Mouse (Mus musculus) cerebellum, adult 2 months (tissue): ENCODE data around the gene Itih5. TPM values are rescaled to one million over a fixed set of nuclear protein-coding genes. Genes with fewer than 3 reads are reported as not detected.

ENCODE experiments used
- DNase-seq, 2 experiments: peaks; one replicate each; pipeline ENCODE4 v3.0.0; 2021
- H3K27ac ChIP-seq: fragments of 200-500 bp; 2 replicates; pipeline ENCODE4 v1.5.1; 2012; ENCODE audit warnings: low read length, control low read depth, inconsistent platforms; ENCODE audit not compliant: insufficient read depth
- H3K27me3 ChIP-seq: fragments of 200-500 bp; 2 replicates; pipeline ENCODE4 v1.6.1; 2012; ENCODE audit warnings: inconsistent platforms, mild to moderate bottlenecking, low read length, moderate library complexity; ENCODE audit not compliant: control insufficient read depth, insufficient read depth
- H3K4me1 ChIP-seq: fragments of 200-500 bp; 2 replicates; pipeline ENCODE4 v1.6.1; 2011; ENCODE audit warnings: low read length; ENCODE audit not compliant: control insufficient read depth, insufficient read depth
- H3K4me3 ChIP-seq: fragments of 200-500 bp; replicated peaks from 2 replicates; pipeline ENCODE3; 2011; ENCODE audit warnings: mild to moderate bottlenecking, low read depth, low read length, control low read depth; ENCODE audit not compliant: insufficient read depth
- CTCF ChIP-seq: fragments of 200-500 bp; IDR thresholded peaks from 2 replicates; pipeline ENCODE4 v1.5.1; 2011; ENCODE audit warnings: low read depth, mild to moderate bottlenecking, control low read depth, low read length, moderate library complexity, borderline replicate concordance; ENCODE audit not compliant: insufficient read depth
- POLR2A ChIP-seq: fragments of 200-500 bp; IDR thresholded peaks from 2 replicates; pipeline ENCODE4 v1.6.1; 2011; ENCODE audit warnings: low read length, control low read depth, borderline replicate concordance; ENCODE audit not compliant: insufficient read depth
- WGBS: fragments of 180-500 bp; shearing (Covaris S2); methylation state at CpG from one replicate; pipeline ENCODE4 v1.1.7; 2018; 5-methylcytosine and 5-hydroxymethylcytosine counted together
- polyA plus RNA-seq: library from polyadenylated mRNA; depleted of rRNA; stranded (reverse); fragments of >200 nt; gene quantifications from 2 replicates; pipeline ENCODE4 v1.2.3, GENCODE M21; 2012

The Itih5 gene
- polyA plus RNA-seq, 1 experiment: 14.9 TPM

DNA sequence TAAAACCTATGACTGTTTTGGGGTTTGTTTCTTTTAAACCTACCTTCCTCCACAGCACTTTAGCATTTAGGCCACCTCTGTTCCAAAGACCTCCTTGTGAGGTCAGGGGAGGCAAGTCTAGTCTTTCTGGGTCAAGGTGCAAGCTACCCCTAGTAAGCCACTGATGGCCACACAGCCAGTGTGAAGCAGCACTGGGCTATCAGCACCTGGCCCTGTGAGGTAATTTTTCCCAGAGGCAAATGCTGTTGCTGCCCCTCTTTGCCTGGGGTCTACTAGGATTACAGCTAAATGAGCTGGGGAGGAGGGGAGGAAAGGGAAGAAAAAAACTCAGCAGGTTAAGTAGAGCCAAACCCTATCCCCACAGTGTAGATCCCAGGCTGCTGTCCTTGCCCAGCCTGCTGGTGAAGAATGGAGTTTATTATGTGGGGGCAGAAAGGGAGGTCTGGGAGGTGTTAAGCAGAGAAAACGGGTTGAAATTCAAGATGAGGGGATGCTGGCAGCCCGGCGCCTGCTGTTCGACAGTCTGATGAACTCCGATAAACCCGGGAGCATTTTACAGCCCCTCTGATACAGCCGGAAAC, 110.6 kb downstream of the Itih5 start:
- H3K27ac ChIP-seq: no peak overlapping the region
- H3K4me3 ChIP-seq: no peak overlapping the region
- 28% methylated on average over 7 of the region's 7 CpGs for WGBS
- no peaks in the 10 kb centered on the region for H3K27me3 ChIP-seq
- no peak for TF ChIP-seq CTCF
- no peak for TF ChIP-seq POLR2A
- H3K4me1 ChIP-seq: no peaks in the 10 kb centered on the region
- DNase-seq: no peak

DNA sequence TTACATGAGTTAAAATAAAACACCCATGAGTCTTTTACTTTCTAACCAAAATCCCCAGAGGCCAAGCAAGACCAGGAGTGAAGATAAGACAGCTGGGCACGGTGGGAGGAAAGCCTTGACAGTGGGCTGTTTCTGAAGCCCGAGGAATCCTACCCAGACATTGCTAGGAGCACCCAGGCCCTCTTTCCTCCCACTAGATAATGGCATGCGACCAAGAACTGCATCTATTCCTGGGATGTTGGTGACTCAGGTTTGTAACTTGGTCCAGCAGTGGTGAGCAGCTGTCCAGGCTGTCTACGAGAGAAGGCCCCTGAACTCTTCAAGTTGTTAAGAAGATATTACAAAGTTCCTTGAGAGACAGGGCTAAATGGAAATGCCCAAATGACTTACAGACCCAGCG, 112.5 kb downstream of the Itih5 start:
- no peak for DNase-seq
- TF ChIP-seq POLR2A (no peak), CTCF (no peak)
- 72% methylated on average over 5 of the region's 5 CpGs for WGBS
- Histone ChIP-seq H3K27ac (no peak overlapping the region), H3K27me3 (no peaks in the 10 kb centered on the region), H3K4me3 (no peak overlapping the region), H3K4me1 (no peaks in the 10 kb centered on the region)

GRCm38 (mm10) chr2:10272604-10273115, 119.3 kb downstream of the Itih5 start:
- no peak for TF ChIP-seq CTCF
- no peak for TF ChIP-seq POLR2A
- WGBS: 67% methylated on average over 9 of the region's 9 CpGs
- Histone ChIP-seq H3K27ac (no peak overlapping the region), H3K27me3 (no peaks in the 10 kb centered on the region), H3K4me3 (no peak overlapping the region), H3K4me1 (no peaks in the 10 kb centered on the region)
- DNase-seq: no peak

- DNase-seq: no peak
- Histone ChIP-seq H3K27ac (no peak overlapping the region), H3K4me1 (no peaks in the 10 kb centered on the region), H3K27me3 (no peaks in the 10 kb centered on the region), H3K4me3 (no peak overlapping the region)
- TF ChIP-seq POLR2A (no peak), CTCF (no peak)
- 57% methylated on average over 3 of the region's 3 CpGs for WGBS
Measured at GRCm38 (mm10) chr2:10273541-10274050, 120.2 kb downstream of the Itih5 start.

GRCm38 (mm10) chr2:10276194-10276593, 122.8 kb downstream of the Itih5 start:
- DNase-seq: peak in 1 of 2 experiments; percentile 8
- no peak for TF ChIP-seq CTCF
- no peak for TF ChIP-seq POLR2A
- H3K27ac ChIP-seq: no peak overlapping the region
- H3K4me1 ChIP-seq: no peaks in the 10 kb centered on the region
- 51% methylated on average over 2 of the region's 2 CpGs for WGBS
- H3K4me3 ChIP-seq: no peak overlapping the region
- no peaks in the 10 kb centered on the region for H3K27me3 ChIP-seq

- 71% methylated on average over 5 of the region's 5 CpGs for WGBS
- Histone ChIP-seq H3K4me3 (no peak overlapping the region), H3K27ac (no peak overlapping the region), H3K4me1 (no peaks in the 10 kb centered on the region), H3K27me3 (no peaks in the 10 kb centered on the region)
- no peak for DNase-seq
- TF ChIP-seq POLR2A (no peak), CTCF (no peak)
Measured at GRCm38 (mm10) chr2:10283686-10284085, 130.3 kb downstream of the Itih5 start.

DNA sequence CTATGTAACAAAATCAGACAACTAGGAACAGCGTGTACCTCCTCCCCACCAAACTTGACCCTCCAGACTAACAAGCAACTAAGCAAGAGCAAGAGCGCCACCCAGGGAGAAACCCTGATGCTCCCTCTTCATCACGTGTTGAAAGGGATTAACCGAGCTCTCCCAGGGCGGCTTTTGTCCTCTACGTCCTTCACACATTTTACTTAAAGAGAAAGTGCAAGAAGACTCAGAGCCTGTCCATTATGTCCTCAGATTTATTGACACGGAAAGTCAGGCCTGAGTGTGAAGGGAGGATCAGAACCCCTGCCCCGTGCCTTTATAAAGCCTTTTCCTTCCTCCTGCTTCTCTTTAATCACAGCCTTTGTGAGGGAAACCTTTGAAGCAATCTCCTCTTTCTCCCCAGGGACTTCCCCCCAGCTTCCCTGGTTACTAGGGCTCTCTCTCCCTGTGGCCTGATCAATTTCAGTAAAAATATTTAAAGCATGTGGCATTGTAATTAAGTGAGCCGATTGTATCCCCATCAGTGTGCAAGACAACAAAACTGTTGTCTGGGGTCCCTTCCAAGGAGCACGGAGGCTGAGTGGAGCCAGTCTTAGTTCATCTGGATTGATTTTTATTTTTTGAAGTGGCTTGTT, 131.4 kb downstream of the Itih5 start:
- WGBS: 41% methylated on average over 10 of the region's 10 CpGs

GRCm38 (mm10) chr2:10285975-10286374, 132.6 kb downstream of the Itih5 start:
- H3K27me3 ChIP-seq: no peaks in the 10 kb centered on the region
- H3K4me3 ChIP-seq: no peak overlapping the region
- TF ChIP-seq POLR2A (no peak), CTCF (no peak)
- no peak overlapping the region for H3K27ac ChIP-seq
- no peaks in the 10 kb centered on the region for H3K4me1 ChIP-seq
- 52% methylated on average over 13 of the region's 13 CpGs for WGBS
- no peak for DNase-seq

More for the DNA sequence above, 131.4 kb downstream of the Itih5 start:
- H3K27ac ChIP-seq: no peak overlapping the region
- no peak for TF ChIP-seq POLR2A
- 0 out of 2 replicates have a peak, but pooled peaks have one; percentile 10 for TF ChIP-seq CTCF
- no peaks in the 10 kb centered on the region for H3K27me3 ChIP-seq
- H3K4me3 ChIP-seq: no peak overlapping the region
- H3K4me1 ChIP-seq: no peaks in the 10 kb centered on the region
- DNase-seq: no peak
